Mouse (Mus musculus): ENCODE results near the gene Samd14.
A peak's percentile ranks its signal among the peaks of the same experiment; 100 is the strongest.
"Not testable (repeated sequence)": the region's sequence is repeated elsewhere in the genome, so short reads cannot be mapped to it uniquely, and the experiment has no call there.

Samd14 gene

GRCm38 (mm10) chr11:95004937-95005198 is 4.8 kb upstream of the Samd14 start:
- DNase-seq (ENCODE audit: low read depth, low spot score) = no peak

GRCm38 (mm10) chr11:95006038-95006437 is 3.6 kb upstream of the Samd14 start:
- no peak for DNase-seq (ENCODE audit: low read depth, low spot score)

- peak; percentile 81 for DNase-seq (ENCODE audit: low read depth, low spot score)
These were observed 3.0 kb upstream of the Samd14 start for GRCm38 (mm10) chr11:95006525-95007219.

- DNase-seq (ENCODE audit: low read depth, low spot score) = no peak
These were observed 2.3 kb upstream of the Samd14 start for GRCm38 (mm10) chr11:95007418-95007817.

GRCm38 (mm10) chr11:95008661-95009628 is 734 bp upstream of the Samd14 start:
- no peak for DNase-seq (ENCODE audit: low read depth, low spot score)

- DNase-seq (ENCODE audit: low read depth, low spot score) = peak; percentile 47
These were observed 561 bp downstream of the Samd14 start for GRCm38 (mm10) chr11:95010141-95010739.

- DNase-seq (ENCODE audit: low read depth, low spot score) = not testable (repeated sequence)
These were observed 1.2 kb downstream of the Samd14 start for GRCm38 (mm10) chr11:95010841-95011403.

GRCm38 (mm10) chr11:95011416-95011815 is 1.7 kb downstream of the Samd14 start:
- DNase-seq (ENCODE audit: low read depth, low spot score) = no peak

GRCm38 (mm10) chr11:95012075-95012474 is 2.4 kb downstream of the Samd14 start:
- DNase-seq (ENCODE audit: low read depth, low spot score) = no peak

GRCm38 (mm10) chr11:95012487-95012886 is 2.8 kb downstream of the Samd14 start:
- DNase-seq (ENCODE audit: low read depth, low spot score) = no peak

GRCm38 (mm10) chr11:95015484-95015883 is 5.8 kb downstream of the Samd14 start:
- DNase-seq (ENCODE audit: low read depth, low spot score) = no peak

GRCm38 (mm10) chr11:95022237-95022992 is 12.7 kb downstream of the Samd14 start:
- DNase-seq (ENCODE audit: low read depth, low spot score) = peak; percentile 40

GRCm38 (mm10) chr11:95023481-95023880 is 13.8 kb downstream of the Samd14 start:
- no peak for DNase-seq (ENCODE audit: low read depth, low spot score)

- DNase-seq (ENCODE audit: low read depth, low spot score) = no peak
These were observed 14.9 kb downstream of the Samd14 start for GRCm38 (mm10) chr11:95024439-95025184.

- no peak for DNase-seq (ENCODE audit: low read depth, low spot score)
These were observed 15.7 kb downstream of the Samd14 start for GRCm38 (mm10) chr11:95025227-95026012.

- no peak for DNase-seq (ENCODE audit: low read depth, low spot score)
These were observed 16.4 kb downstream of the Samd14 start for GRCm38 (mm10) chr11:95026090-95026542.

GRCm38 (mm10) chr11:95026849-95027248 is 17.2 kb downstream of the Samd14 start:
- DNase-seq (ENCODE audit: low read depth, low spot score) = no peak

GRCm38 (mm10) chr11:95027850-95028470 is 18.3 kb downstream of the Samd14 start:
- no peak for DNase-seq (ENCODE audit: low read depth, low spot score)

GRCm38 (mm10) chr11:95032945-95033344 is 23.3 kb downstream of the Samd14 start:
- DNase-seq (ENCODE audit: low read depth, low spot score) = no peak

Measured in CD4-positive, CD25-positive, alpha-beta regulatory T cell, adult 2 months (primary cell).